Mouse (Mus musculus): ENCODE measurements at regions not wholly inside any gene's neighbourhood (a gene's known extent, or its start where the extent isn't known, plus 50 kb on each side); places are given as distances from the start of the nearest gene placed in this dataset.
A peak's percentile ranks its signal among the peaks of the same experiment; 100 is the strongest.
"Not testable (repeated sequence)": the region's sequence is repeated elsewhere in the genome, so short reads cannot be mapped to it uniquely, and the experiment has no call there.

DNA sequence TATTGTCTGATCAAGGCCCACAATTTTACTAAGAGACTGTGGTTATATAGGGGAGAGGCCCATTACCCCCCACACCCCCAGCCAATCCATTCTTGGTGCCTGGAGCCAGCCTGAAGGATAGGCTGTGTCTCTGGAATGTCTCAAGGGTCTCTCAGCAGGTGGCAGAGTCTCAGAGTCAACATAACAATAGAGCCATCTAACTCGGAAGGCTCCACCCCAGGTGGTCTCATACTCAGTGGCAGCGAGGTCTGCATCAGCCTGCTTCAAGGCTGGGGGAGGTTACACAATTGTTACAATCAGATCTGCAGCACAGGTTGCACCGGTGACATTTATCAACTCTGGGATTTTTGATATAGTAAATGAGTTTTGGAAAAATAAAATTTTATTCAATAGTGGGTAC, 2513.1 kb upstream of the Gm12353 start:
- DNase-seq (ENCODE audit: low read depth, low spot score): peak; percentile 99

DNA sequence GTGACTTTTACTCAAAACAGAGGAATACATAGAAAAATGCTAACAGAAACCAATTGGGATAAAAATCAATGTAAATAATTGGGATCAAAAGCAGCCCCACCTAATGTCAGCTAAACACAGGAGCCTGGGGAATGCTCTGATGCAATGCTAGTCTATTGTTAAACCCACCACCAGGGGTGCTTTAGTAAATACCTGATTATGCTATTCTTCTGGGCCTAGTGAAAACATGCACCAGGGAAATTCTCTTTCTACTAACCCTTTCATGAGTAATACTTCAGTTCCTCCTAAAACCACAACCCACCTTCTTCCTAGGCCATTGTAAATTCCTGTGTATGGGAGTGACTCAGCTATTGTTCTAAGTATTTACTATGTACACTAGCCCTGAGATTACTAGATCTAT, 2497.3 kb upstream of the Gm12353 start:
- not testable (repeated sequence) for DNase-seq (ENCODE audit: low read depth, low spot score)

Measured in ES-CJ7 (cell line).